Mouse (Mus musculus): Measurements from ENCODE around the gene Mtfr2.

The Mtfr2 gene

GRCm38 (mm10) chr10:20347285-20348214, at the start of gene Mtfr2:
TSS of gene Mtfr2 (plus strand) at chr10:20347770.
- in situ Hi-C loops (cut with MboI; ENCODE audit: low pct_unique_long_range_greater_than_20kb in 1 of 2, low sequenced_read_pairs in 2 of 2, unreplicated experiment in 1 of 2) = no loop called here

- in situ Hi-C loops (cut with MboI; ENCODE audit: low pct_unique_long_range_greater_than_20kb in 1 of 2, low sequenced_read_pairs in 2 of 2, unreplicated experiment in 1 of 2) = no loop called here
These were observed 49.2 kb upstream of the Mtfr2 start for GRCm38 (mm10) chr10:20298152-20298920.

- in situ Hi-C loops (cut with MboI; ENCODE audit: low pct_unique_long_range_greater_than_20kb in 1 of 2, low sequenced_read_pairs in 2 of 2, unreplicated experiment in 1 of 2) = no loop called here
These were observed 48.5 kb upstream of the Mtfr2 start for GRCm38 (mm10) chr10:20299114-20299513.

DNA sequence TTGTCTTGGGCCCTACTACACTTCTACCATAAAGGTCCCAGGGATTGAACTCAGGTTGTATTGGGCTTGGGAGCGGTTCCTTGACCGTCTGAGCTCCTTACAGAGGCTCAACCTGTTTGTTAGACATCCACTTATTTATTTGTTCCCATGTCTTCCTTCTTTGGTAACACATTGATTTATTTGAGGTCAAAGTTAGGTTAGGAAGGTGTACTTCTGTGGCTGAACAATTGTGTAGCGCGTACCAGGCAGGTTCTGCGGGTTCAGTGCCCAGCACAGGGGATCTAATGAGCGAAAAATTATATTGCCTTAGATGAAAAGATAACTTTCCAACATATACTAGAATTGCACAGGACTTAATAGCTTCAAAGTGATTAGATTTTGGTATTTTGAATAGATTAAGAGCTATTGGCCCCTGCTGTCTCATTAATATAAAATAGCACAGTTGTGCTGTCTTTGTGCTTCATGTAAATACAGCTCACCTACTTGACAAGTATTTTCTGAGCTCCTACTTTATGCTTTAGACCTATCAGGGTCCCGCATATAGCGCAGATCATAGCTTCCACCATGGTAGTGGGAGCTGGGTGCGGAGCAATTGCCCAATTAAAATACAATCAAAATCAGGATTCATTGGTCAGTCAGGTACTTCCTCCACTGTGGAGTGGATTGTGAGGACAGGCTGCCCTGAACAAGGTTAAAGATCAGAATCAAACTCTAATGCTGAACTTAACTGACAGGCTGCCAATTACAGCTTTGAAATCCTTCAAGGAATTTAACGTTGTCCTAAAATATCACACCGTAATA, 36.4 kb upstream of the Mtfr2 start:
- in situ Hi-C loops (cut with MboI; ENCODE audit: low pct_unique_long_range_greater_than_20kb in 1 of 2, low sequenced_read_pairs in 2 of 2, unreplicated experiment in 1 of 2) = no loop called here

GRCm38 (mm10) chr10:20311918-20312735, 35.4 kb upstream of the Mtfr2 start, which contains the start of gene Bclaf1:
TSS of gene Bclaf1 (plus strand) at chr10:20312469.
- in situ Hi-C loops (cut with MboI; ENCODE audit: low pct_unique_long_range_greater_than_20kb in 1 of 2, low sequenced_read_pairs in 2 of 2, unreplicated experiment in 1 of 2) = no loop called here

DNA sequence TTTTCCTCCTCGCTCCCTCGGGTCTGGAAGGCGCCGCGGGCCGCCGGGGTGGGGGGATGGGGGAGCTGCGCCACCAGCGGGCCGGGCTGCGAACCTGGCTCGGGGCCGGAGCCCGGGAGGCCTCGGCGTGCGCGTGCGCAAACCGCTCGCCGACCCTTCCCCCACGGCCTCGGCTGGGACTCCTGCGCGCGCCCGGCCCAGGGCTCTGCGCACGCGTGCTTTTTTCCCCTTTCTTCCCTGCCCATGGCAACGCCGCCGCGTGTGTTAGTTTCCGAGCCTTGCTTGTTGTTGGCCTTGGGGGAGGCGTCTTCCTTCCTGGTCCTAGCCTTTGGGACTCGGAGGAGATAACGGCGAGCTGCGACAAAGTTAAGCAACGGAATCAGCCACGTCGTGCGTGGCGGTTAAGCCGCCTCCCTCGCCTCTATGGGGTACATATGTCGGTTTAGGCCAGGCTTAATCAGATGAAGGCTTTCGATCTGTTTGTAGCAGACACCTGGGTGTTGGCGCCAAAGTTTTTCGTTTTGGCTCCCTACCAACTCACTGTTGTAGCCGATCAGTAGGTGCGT, 34.8 kb upstream of the Mtfr2 start:
- in situ Hi-C loops (cut with MboI; ENCODE audit: low pct_unique_long_range_greater_than_20kb in 1 of 2, low sequenced_read_pairs in 2 of 2, unreplicated experiment in 1 of 2) = no loop called here

GRCm38 (mm10) chr10:20313447-20313846, 34.1 kb upstream of the Mtfr2 start:
- in situ Hi-C loops (cut with MboI; ENCODE audit: low pct_unique_long_range_greater_than_20kb in 1 of 2, low sequenced_read_pairs in 2 of 2, unreplicated experiment in 1 of 2) = no loop called here

- in situ Hi-C loops (cut with MboI; ENCODE audit: low pct_unique_long_range_greater_than_20kb in 1 of 2, low sequenced_read_pairs in 2 of 2, unreplicated experiment in 1 of 2) = no loop called here
These were observed 33.6 kb upstream of the Mtfr2 start for GRCm38 (mm10) chr10:20313941-20314340.

- in situ Hi-C loops (cut with MboI; ENCODE audit: low pct_unique_long_range_greater_than_20kb in 1 of 2, low sequenced_read_pairs in 2 of 2, unreplicated experiment in 1 of 2) = no loop called here
These were observed 32.8 kb upstream of the Mtfr2 start for GRCm38 (mm10) chr10:20314797-20315196.

DNA sequence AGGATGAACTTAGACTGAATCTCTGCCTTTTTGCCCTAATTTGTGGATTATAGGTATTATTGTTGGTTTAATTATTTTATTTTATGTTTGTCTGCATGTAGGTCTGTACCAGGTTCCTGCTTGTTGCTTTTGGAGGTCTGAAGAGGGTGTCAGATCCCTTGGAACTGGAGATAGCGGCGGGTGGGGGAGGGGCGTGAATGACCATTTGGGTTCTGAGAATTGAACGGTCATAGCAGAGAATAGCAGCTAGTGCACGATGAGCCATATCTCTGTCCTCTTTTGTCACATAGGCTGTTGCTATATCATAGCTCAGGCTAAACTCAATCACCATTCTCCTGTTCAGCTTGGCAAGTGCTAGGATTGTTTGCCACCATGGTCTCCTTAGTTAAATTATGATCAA, 30.1 kb upstream of the Mtfr2 start:
- in situ Hi-C loops (cut with MboI; ENCODE audit: low pct_unique_long_range_greater_than_20kb in 1 of 2, low sequenced_read_pairs in 2 of 2, unreplicated experiment in 1 of 2) = no loop called here

GRCm38 (mm10) chr10:20326226-20326625, 21.3 kb upstream of the Mtfr2 start:
- in situ Hi-C loops (cut with MboI; ENCODE audit: low pct_unique_long_range_greater_than_20kb in 1 of 2, low sequenced_read_pairs in 2 of 2, unreplicated experiment in 1 of 2) = no loop called here

GRCm38 (mm10) chr10:20331262-20331661, 16.3 kb upstream of the Mtfr2 start:
- in situ Hi-C loops (cut with MboI; ENCODE audit: low pct_unique_long_range_greater_than_20kb in 1 of 2, low sequenced_read_pairs in 2 of 2, unreplicated experiment in 1 of 2) = no loop called here

DNA sequence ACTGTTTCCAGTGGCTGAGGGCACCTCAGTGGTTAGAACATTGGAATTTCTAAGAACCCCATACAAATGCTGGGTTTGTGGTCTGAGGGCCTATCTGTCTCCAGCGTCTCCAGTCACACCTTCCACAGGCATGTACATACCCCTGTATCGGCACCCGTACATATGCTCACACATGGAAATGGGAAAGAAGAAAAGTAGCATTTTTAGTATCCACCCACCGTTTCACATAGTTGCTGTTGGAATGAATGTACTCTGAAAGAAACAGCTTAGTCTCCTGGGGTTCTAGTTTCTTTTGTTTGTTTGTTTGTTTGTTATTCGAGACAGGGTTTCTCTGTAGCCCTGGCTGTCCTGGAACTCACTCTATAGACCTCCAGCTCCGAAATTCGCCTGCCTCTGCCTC, 9.7 kb upstream of the Mtfr2 start:
- in situ Hi-C loops (cut with MboI; ENCODE audit: low pct_unique_long_range_greater_than_20kb in 1 of 2, low sequenced_read_pairs in 2 of 2, unreplicated experiment in 1 of 2) = no loop called here

- in situ Hi-C loops (cut with MboI; ENCODE audit: low pct_unique_long_range_greater_than_20kb in 1 of 2, low sequenced_read_pairs in 2 of 2, unreplicated experiment in 1 of 2) = no loop called here
These were observed 1.8 kb upstream of the Mtfr2 start for GRCm38 (mm10) chr10:20345736-20346135.

- in situ Hi-C loops (cut with MboI; ENCODE audit: low pct_unique_long_range_greater_than_20kb in 1 of 2, low sequenced_read_pairs in 2 of 2, unreplicated experiment in 1 of 2) = no loop called here
These were observed 1.3 kb downstream of the Mtfr2 start for GRCm38 (mm10) chr10:20348894-20349293.

GRCm38 (mm10) chr10:20361542-20362449, 14.2 kb downstream of the Mtfr2 start:
- in situ Hi-C loops (cut with MboI; ENCODE audit: low pct_unique_long_range_greater_than_20kb in 1 of 2, low sequenced_read_pairs in 2 of 2, unreplicated experiment in 1 of 2) = loop anchor here (10.0 to 25.0 kb wide), 2 partner anchors 573 to 976 kb away; no protein-coding TSS in a partner anchor

All from mouse embryonic stem cell (cell line).